Mouse (Mus musculus): Measurements from ENCODE around the gene Nf2.

The Nf2 gene

GRCm38 (mm10) chr11:4789691-4790090, 59.6 kb downstream of the Nf2 start:
- DNase-seq, result no peak

GRCm38 (mm10) chr11:4784629-4785142, 64.7 kb downstream of the Nf2 start:
- DNase-seq, result no peak

- DNase-seq, result no peak
Measured at GRCm38 (mm10) chr11:4783116-4783515, 66.2 kb downstream of the Nf2 start.

GRCm38 (mm10) chr11:4780927-4781326, 68.4 kb downstream of the Nf2 start:
- no peak for DNase-seq

GRCm38 (mm10) chr11:4772925-4773324, 76.4 kb downstream of the Nf2 start:
- DNase-seq, result peak; percentile 78

GRCm38 (mm10) chr11:4771756-4772155, 77.6 kb downstream of the Nf2 start:
- DNase-seq, result no peak

GRCm38 (mm10) chr11:4769881-4770280, 79.5 kb downstream of the Nf2 start:
- no peak for DNase-seq

GRCm38 (mm10) chr11:4769293-4769692, 80.0 kb downstream of the Nf2 start:
- no peak for DNase-seq

- no peak for DNase-seq
Measured at GRCm38 (mm10) chr11:4768399-4768798, 80.9 kb downstream of the Nf2 start.

- no peak for DNase-seq
Measured at GRCm38 (mm10) chr11:4764476-4764875, 84.9 kb downstream of the Nf2 start.

GRCm38 (mm10) chr11:4763631-4764030, 85.7 kb downstream of the Nf2 start:
- no peak for DNase-seq

GRCm38 (mm10) chr11:4762511-4762910, 86.8 kb downstream of the Nf2 start:
- no peak for DNase-seq

GRCm38 (mm10) chr11:4761991-4762390, 87.3 kb downstream of the Nf2 start:
- DNase-seq, result no peak

- DNase-seq, result peak; percentile 75
Measured at GRCm38 (mm10) chr11:4760438-4760837, 88.9 kb downstream of the Nf2 start.

GRCm38 (mm10) chr11:4757789-4758158, 91.6 kb downstream of the Nf2 start:
- no peak for DNase-seq

GRCm38 (mm10) chr11:4756984-4757788, 92.2 kb downstream of the Nf2 start:
- DNase-seq, result no peak

GRCm38 (mm10) chr11:4756460-4756859, 92.9 kb downstream of the Nf2 start:
- no peak for DNase-seq

- DNase-seq, result no peak
Measured at GRCm38 (mm10) chr11:4754867-4755266, 94.5 kb downstream of the Nf2 start.

- no peak for DNase-seq
Measured at GRCm38 (mm10) chr11:4754036-4754435, 95.3 kb downstream of the Nf2 start.

GRCm38 (mm10) chr11:4752836-4753235, 96.5 kb downstream of the Nf2 start:
- DNase-seq, result peak; percentile 82

GRCm38 (mm10) chr11:4750263-4750662, 99.1 kb downstream of the Nf2 start:
- DNase-seq, result peak; percentile 79

GRCm38 (mm10) chr11:4747285-4747684, 102.1 kb downstream of the Nf2 start:
- no peak for DNase-seq

GRCm38 (mm10) chr11:4746733-4747132, 102.6 kb downstream of the Nf2 start, which contains the start of gene Cabp7:
Gene Cabp7 (minus strand): TSS chr11:4746778.
- no peak for DNase-seq

GRCm38 (mm10) chr11:4745969-4746368, 103.4 kb downstream of the Nf2 start:
- peak; percentile 50 for DNase-seq

- DNase-seq, result no peak
Measured at GRCm38 (mm10) chr11:4744691-4745090, 104.6 kb downstream of the Nf2 start.

Measured in retina, postnatal 1 day (tissue).